Mouse (Mus musculus) MEL (cell line): ENCODE measurements around the gene Ptprn2. TPM values are rescaled to one million over a fixed set of nuclear protein-coding genes. Genes with fewer than 3 reads are reported as not detected.

Experiments
- DNase-seq: peaks from one replicate; pipeline ENCODE4 v3.0.0; 2011; ENCODE audit warnings: low read depth, low spot score
- H3K27ac ChIP-seq: 2 replicates; pipeline ENCODE4 v1.5.1; 2012; ENCODE audit warnings: low read depth, mild to moderate bottlenecking, control low read depth, low read length, moderate library complexity; ENCODE audit not compliant: control insufficient read depth
- H3K27me3 ChIP-seq, 2 experiments: fragments of 150-350 bp in 1 of 2; sonication (generic) in 1 of 2; 2 replicates each; pipeline ENCODE4 v1.6.1; 2012; ENCODE audit warnings: low read length in 2 of 2, mild to moderate bottlenecking in 2 of 2, improper control_type of control experiment in 1 of 2, moderate library complexity in 1 of 2; ENCODE audit not compliant: insufficient read depth in 2 of 2, control insufficient read depth in 1 of 2
- H3K36me3 ChIP-seq, 2 experiments: 2 replicates each; pipeline ENCODE4 v1.6.1; 2012 to 2014; ENCODE audit warnings: low read length in 2 of 2, improper control_type of control experiment in 1 of 2, inconsistent platforms in 1 of 2, mild to moderate bottlenecking in 1 of 2; ENCODE audit not compliant: insufficient read depth in 2 of 2, control insufficient read depth in 1 of 2
- H3K4me1 ChIP-seq, 2 experiments: fragments of 150-350 bp in 1 of 2; sonication (generic) in 1 of 2; 2 replicates each; pipeline ENCODE4 v1.6.1; 2012; ENCODE audit warnings: low read length in 2 of 2, improper control_type of control experiment in 1 of 2, mild to moderate bottlenecking in 1 of 2; ENCODE audit not compliant: insufficient read depth in 2 of 2, control insufficient read depth in 1 of 2
- H3K4me3 ChIP-seq, 2 experiments: fragments of 150-350 bp in 1 of 2; sonication (generic) in 1 of 2; 2 replicates each; pipeline ENCODE4 v1.5.1; 2012; ENCODE audit warnings: low read depth in 2 of 2, low read length in 2 of 2, mild to moderate bottlenecking in 2 of 2, moderate library complexity in 2 of 2, control low read depth in 1 of 2, improper control_type of control experiment in 1 of 2; ENCODE audit not compliant: control insufficient read depth in 1 of 2, insufficient read depth in 1 of 2
- H3K79me2 ChIP-seq: 2 replicates; pipeline ENCODE4 v1.6.1; 2012; ENCODE audit warnings: mild to moderate bottlenecking, low read length, moderate library complexity; ENCODE audit not compliant: control insufficient read depth, poor library complexity, insufficient read depth
- H3K9ac ChIP-seq: 2 replicates; pipeline ENCODE4 v1.6.1; 2012; ENCODE audit warnings: low read depth, mild to moderate bottlenecking, control low read depth, low read length, moderate library complexity; ENCODE audit not compliant: control insufficient read depth, poor library complexity, severe bottlenecking
- H3K9me3 ChIP-seq: fragments of 150-350 bp; sonication (generic); replicated peaks from 2 replicates; pipeline ENCODE4 v1.6.1; 2012; ENCODE audit warnings: mild to moderate bottlenecking, low read length, improper control_type of control experiment, moderate library complexity; ENCODE audit not compliant: insufficient read depth
- BHLHE40 ChIP-seq: IDR thresholded peaks from 2 replicates; pipeline ENCODE4 v1.6.1; 2012; ENCODE audit warnings: low read depth, mild to moderate bottlenecking, inconsistent platforms, low read length, improper control_type of control experiment, borderline replicate concordance
- CHD2 ChIP-seq: IDR thresholded peaks from 2 replicates; pipeline ENCODE4 v1.6.1; 2011; ENCODE audit warnings: low read length, improper control_type of control experiment
- GABPA ChIP-seq: IDR thresholded peaks from 2 replicates; pipeline ENCODE4 v1.6.1; 2012; ENCODE audit warnings: low read depth, mild to moderate bottlenecking, inconsistent platforms, low read length, improper control_type of control experiment, moderate library complexity
- GATA1 ChIP-seq: IDR thresholded peaks from 2 replicates; pipeline ENCODE4 v1.6.1; 2011; ENCODE audit warnings: low read depth, low read length, improper control_type of control experiment
- JUND ChIP-seq: IDR thresholded peaks from 2 replicates; pipeline ENCODE4 v1.6.1; 2011; ENCODE audit warnings: low read depth, mild to moderate bottlenecking, improper control_type of control experiment, low read length
- MAX ChIP-seq: IDR thresholded peaks from 2 replicates; pipeline ENCODE4 v1.6.1; 2011; ENCODE audit warnings: low read length, improper control_type of control experiment
- MXI1 ChIP-seq: IDR thresholded peaks from 2 replicates; pipeline ENCODE4 v1.6.1; 2011; ENCODE audit warnings: mild to moderate bottlenecking, low read depth, low read length, improper control_type of control experiment
- NELFE ChIP-seq: IDR thresholded peaks from 2 replicates; pipeline ENCODE4 v1.6.1; 2011; ENCODE audit warnings: low read depth, low read length, improper control_type of control experiment
- NRF1 ChIP-seq: IDR thresholded peaks from 2 replicates; pipeline ENCODE4 v1.6.1; 2014; ENCODE audit warnings: low read depth, mild to moderate bottlenecking, inconsistent platforms, low read length, improper control_type of control experiment, moderate library complexity; ENCODE audit not compliant: poor library complexity, insufficient read depth, severe bottlenecking
- RAD21 ChIP-seq: IDR thresholded peaks from 2 replicates; pipeline ENCODE4 v1.6.1; 2011; ENCODE audit warnings: mild to moderate bottlenecking, low read depth, low read length, improper control_type of control experiment
- TBP ChIP-seq: IDR thresholded peaks from 2 replicates; pipeline ENCODE4 v1.8.0; 2011; ENCODE audit warnings: low read depth, low read length, improper control_type of control experiment
- UBTF ChIP-seq: IDR thresholded peaks from 2 replicates; pipeline ENCODE4 v1.6.1; 2012; ENCODE audit warnings: low read depth, mild to moderate bottlenecking, inconsistent platforms, low read length, improper control_type of control experiment, moderate library complexity, borderline replicate concordance; ENCODE audit not compliant: insufficient read depth
- ZKSCAN1 ChIP-seq: IDR thresholded peaks from 2 replicates; pipeline ENCODE4 v1.6.1; 2012; ENCODE audit warnings: low read depth, mild to moderate bottlenecking, inconsistent platforms, low read length, improper control_type of control experiment, moderate library complexity
- polyA plus RNA-seq, 2 experiments: library from polyadenylated mRNA; stranded (reverse) in 1 of 2; unstranded in 1 of 2; fragments of >175 nt in 1 of 2; fragments of >200 nt in 1 of 2; gene quantifications; 2 replicates each; pipeline versions ENCODE4 v1.2.1 to v1.2.4; 2012; ENCODE audit warnings: low replicate concordance in 2 of 2, low read depth in 1 of 2; ENCODE audit not compliant: insufficient read length in 2 of 2, insufficient read depth in 1 of 2, missing spikeins in 1 of 2
- total RNA-seq: library from RNA; depleted of rRNA; stranded (reverse); fragments of 300-350 nt; gene quantifications from 2 replicates; pipeline ENCODE4 v1.2.3, GENCODE M21; 2012

Ptprn2 gene
- total and polyA plus RNA-seq, 3 experiments = not detected

- no peak for TF ChIP-seq MXI1
- no peak for TF ChIP-seq NELFE
- no peak for TF ChIP-seq GABPA
- no peak for TF ChIP-seq RAD21
- TF ChIP-seq GATA1 = no peak
- no peak for TF ChIP-seq CHD2
- no peaks in the 10 kb centered on the region for H3K79me2 ChIP-seq
- DNase-seq = no peak
- H3K27me3 ChIP-seq = no peaks in the 10 kb centered on the region
- no peaks in the 10 kb centered on the region; the same call in 1 of the 2 replicates for H3K9me3 ChIP-seq
- no peak overlapping the region for H3K9ac ChIP-seq
- H3K4me3 ChIP-seq = no peak overlapping the region
- no peak overlapping the region for H3K27ac ChIP-seq
- no peaks in the 10 kb centered on the region for H3K4me1 ChIP-seq
- H3K36me3 ChIP-seq = no peaks in the 10 kb centered on the region
These were observed 403.3 kb downstream of the Ptprn2 start for GRCm38 (mm10) chr12:116888856-116889255.

- no peaks in the 10 kb centered on the region for H3K79me2 ChIP-seq
- no peaks in the 10 kb centered on the region for H3K4me1 ChIP-seq
- no peak for DNase-seq
- no peak for TF ChIP-seq GABPA
- TF ChIP-seq, all 39 proteins: peak for 0
- no peak overlapping the region for H3K4me3 ChIP-seq
- H3K27me3 ChIP-seq = no peaks in the 10 kb centered on the region
- no peaks in the 10 kb centered on the region for H3K36me3 ChIP-seq
- H3K9me3 ChIP-seq = no peaks in the 10 kb centered on the region; the same call in 1 of the 2 replicates
- H3K9ac ChIP-seq = no peak overlapping the region
- H3K27ac ChIP-seq = no peak overlapping the region
These were observed 407.1 kb downstream of the Ptprn2 start for GRCm38 (mm10) chr12:116892584-116892983.

GRCm38 (mm10) chr12:116896651-116897050 lies 411.1 kb downstream of the Ptprn2 start:
- no peaks in the 10 kb centered on the region for H3K27me3 ChIP-seq
- no peak overlapping the region for H3K27ac ChIP-seq
- H3K9ac ChIP-seq = no peak overlapping the region
- no peak overlapping the region for H3K4me3 ChIP-seq
- no peaks in the 10 kb centered on the region for H3K79me2 ChIP-seq
- no peak for TF ChIP-seq TBP
- no peak for TF ChIP-seq BHLHE40
- TF ChIP-seq NRF1 = no peak
- TF ChIP-seq UBTF = no peak
- no peak for TF ChIP-seq ZKSCAN1
- no peak for TF ChIP-seq JUND
- TF ChIP-seq MAX = no peak
- TF ChIP-seq MXI1 = no peak
- TF ChIP-seq, all 39 proteins: peak for 0
- no peaks in the 10 kb centered on the region for H3K4me1 ChIP-seq
- no peaks in the 10 kb centered on the region; the same call in 1 of the 2 replicates for H3K9me3 ChIP-seq
- H3K36me3 ChIP-seq = no peaks in the 10 kb centered on the region
- no peak for DNase-seq
